Mouse (Mus musculus): ENCODE data around the gene Gm3453. TPM values are rescaled to one million over a fixed set of nuclear protein-coding genes. Genes with fewer than 3 reads are reported as not detected.

Gene Gm3453
- total RNA-seq (2023), result not detected

GRCm38 (mm10) chr14:5979037-5979436 lies at the start of gene Gm3453:
TSS of gene Gm3453 (minus strand) at chr14:5979137.

DNA sequence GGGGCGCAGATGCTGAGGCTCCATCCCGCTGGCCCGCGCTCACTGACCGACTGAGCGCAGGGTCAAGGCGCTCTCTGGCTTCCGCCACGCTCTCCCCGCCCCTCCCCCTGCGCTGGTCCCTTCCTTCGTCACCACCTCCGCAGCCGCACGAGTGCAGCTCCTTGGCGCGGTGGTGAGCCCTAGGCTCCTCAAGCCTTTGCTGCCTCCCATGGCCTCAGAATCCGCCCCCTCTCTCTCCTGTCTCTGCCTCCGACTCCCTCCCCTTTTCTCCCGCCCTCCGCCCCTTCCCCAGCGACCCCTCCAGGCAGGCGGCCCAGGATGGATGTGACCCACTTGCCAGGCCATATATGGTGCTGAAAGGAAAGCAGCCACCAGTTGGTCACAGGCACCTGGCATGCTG lies 17.3 kb downstream of the Gm3453 start, which contains the start of gene Gm3248:
Gm3248 (minus strand) TSS at position 111 of the 400 bp plus-strand sequence.

Other genes with a start within 250 kb of the Gm3453 start
- gene Gm3373, start 237.6 kb downstream of the Gm3453 start, total RNA-seq (2023), result under 1 TPM in 1 of 2 experiments, not detected in 1; 0.59 TPM
- gene Gm3383, start 171.2 kb downstream of the Gm3453 start, total RNA-seq (2023), result 1 to 10 TPM; 1.0 to 1.3 TPM
- not detected for gene Gm3424, start 148.8 kb downstream of the Gm3453 start, total RNA-seq (2023)
- gene Gm8237, start 98.8 kb downstream of the Gm3453 start, total RNA-seq (2023), result under 1 TPM in 1 of 2 experiments, not detected in 1; 0.83 TPM
- not detected for gene Gm3248, start 17.4 kb downstream of the Gm3453 start, total RNA-seq (2023)
- not detected for gene Gm6337, start 79.1 kb upstream of the Gm3453 start, total RNA-seq (2023)
- gene Gm8206, start 114.8 kb upstream of the Gm3453 start, total RNA-seq (2023), result not detected
- 1 to 10 TPM in 1 of 2 experiments, under 1 TPM in 1; 0.80 to 1.8 TPM for gene Gm3468, start 129.5 kb upstream of the Gm3453 start, total RNA-seq (2023)
- gene Gm3476, start 146.7 kb upstream of the Gm3453 start, total RNA-seq (2023), result not detected
- gene Gm21560, start 240.2 kb upstream of the Gm3453 start, total RNA-seq (2023), result under 1 TPM in 1 of 2 experiments, not detected in 1; 0.33 TPM

Measured in T-cell, adult 66 days (primary cell).